12 mouse cellular contexts compared by ENCODE assay signal in the genomic region with DNA sequence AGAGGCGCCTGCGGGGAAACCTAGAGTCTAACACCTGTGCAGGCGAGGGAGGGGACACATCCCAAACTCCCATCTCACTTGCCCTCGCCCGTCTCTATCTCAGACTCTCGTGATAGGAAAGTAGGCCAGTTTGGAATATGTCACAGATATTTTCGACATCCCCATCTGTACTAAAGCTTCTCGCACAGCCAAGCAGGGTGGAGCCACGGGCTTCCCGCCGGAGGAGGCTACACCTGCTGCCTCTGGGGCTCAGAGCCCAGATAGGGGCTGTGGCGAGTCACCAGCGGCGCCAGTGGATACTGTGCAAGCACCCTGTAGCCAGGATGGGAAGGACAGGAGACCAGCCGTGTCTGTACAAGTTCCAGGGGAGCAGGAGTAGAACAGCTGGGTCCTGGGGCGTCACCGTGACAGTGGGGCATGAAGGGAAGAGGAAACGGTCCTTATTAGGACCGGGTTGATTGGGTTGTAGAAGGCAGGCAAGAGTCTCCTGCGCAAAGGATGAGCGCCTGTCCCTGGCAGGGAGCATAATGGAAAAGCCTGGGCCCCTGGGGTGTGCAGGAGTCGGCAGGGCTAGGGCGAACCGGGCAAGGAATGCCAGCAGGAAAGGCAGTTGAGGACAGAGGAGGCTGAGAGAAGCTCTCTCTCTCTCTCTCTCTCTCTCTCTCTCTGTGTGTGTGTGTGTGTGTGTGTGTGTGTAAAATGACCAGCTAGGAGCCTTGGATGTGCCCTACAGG. TPM values are rescaled to one million over a fixed set of nuclear protein-coding genes. Genes with fewer than 3 reads are reported as not detected.
DNase-seq lines count a peak whose midpoint lies in the region; ATAC-seq and TF ChIP-seq lines count a peak whose summit lies in the region.
"Had no signal": no experiment of that assay in that cellular context is flagged by ENCODE, and none has a peak within 500 bp of the region (broad histone marks: within the 10 kb centered on the region; RNA-seq: fewer than 3 reads in every experiment).

No protein-coding gene starts in this region.

- intact Hi-C loops in left cerebral cortex, postnatal 14 days (cut with DNase I), result no loop called here

- no peaks in the 10 kb centered on the region for H3K9me3 ChIP-seq in hindbrain, embryonic 11.5 days (ENCODE audit: control insufficient read depth, low read length)
- H3K9me3 ChIP-seq in hindbrain, embryonic 12.5 days (replicated peaks), result no peaks in the 10 kb centered on the region
- no peaks in the 10 kb centered on the region for H3K9me3 ChIP-seq in liver, postnatal 0 days (ENCODE audit: low read length)

- H3K27me3 ChIP-seq in hindbrain, embryonic 11.5 days (ENCODE audit: control insufficient read depth, insufficient read depth, low read length), result no peaks in the 10 kb centered on the region; the same call in 1 of the 2 replicates
- H3K27me3 ChIP-seq in hindbrain, embryonic 12.5 days, result 0 out of 2 replicates have a peak, but pooled peaks cover 4% of the 10 kb centered on the region
- H3K27me3 ChIP-seq in liver, postnatal 0 days (ENCODE audit: insufficient read depth, low read length), result peaks cover 4% of the 10 kb centered on the region; the same call in 1 of the 2 replicates

- no peak for TF ChIP-seq EP300 in liver, postnatal 0 days (IDR thresholded peaks at IDR 0.05; ENCODE audit: low read depth)

- H3K4me2 ChIP-seq in hindbrain, embryonic 11.5 days (replicated peaks; ENCODE audit: low read depth, low read length), result no peak overlapping the region
- no peak overlapping the region for H3K4me2 ChIP-seq in hindbrain, embryonic 12.5 days (replicated peaks)
- H3K4me2 ChIP-seq in liver, postnatal 0 days (ENCODE audit: low read depth, low read length), result no peak overlapping the region

- ATAC-seq in hindbrain, embryonic 11.5 days (ENCODE audit: low FRiP score), result no peak
- no peak for ATAC-seq in hindbrain, embryonic 12.5 days (ENCODE audit: low FRiP score)
- no peak for ATAC-seq in liver, postnatal 0 days

- peak; percentile 15 for DNase-seq in hindbrain, embryonic 11.5 days (ENCODE audit: low spot score)
- peak; percentile 88 for DNase-seq in brain, adult 2 months (ENCODE audit: low read depth, low spot score)
- peak; percentile 61 for DNase-seq in cerebellum, adult 9-10 months
- DNase-seq in left cerebral cortex, postnatal 14 days (ENCODE audit: low spot score in 2 of 2), result peak; percentile 55 to 73
- no peak for DNase-seq in liver, postnatal 0 days
- DNase-seq in spleen, postnatal 4 days (ENCODE audit: low spot score in 2 of 2), result no peak
- DNase-seq: heart, adult 18-20 months; thymus, adult 18-20 months had no signal

- H3K27ac ChIP-seq in hindbrain, embryonic 11.5 days (ENCODE audit: low read depth, low read length), result no peak overlapping the region
- H3K27ac ChIP-seq in hindbrain, embryonic 12.5 days, result no peak overlapping the region
- no peak overlapping the region for H3K27ac ChIP-seq in liver, postnatal 0 days (ENCODE audit: low read depth)
- H3K27ac ChIP-seq: liver, embryonic 14.5 days had no signal

- no peak overlapping the region for H3K4me3 ChIP-seq in hindbrain, embryonic 11.5 days (ENCODE audit: low read depth, low read length)
- no peak overlapping the region for H3K4me3 ChIP-seq in hindbrain, embryonic 12.5 days
- no peak overlapping the region for H3K4me3 ChIP-seq in liver, postnatal 0 days (ENCODE audit: low read depth, low read length)
- H3K4me3 ChIP-seq: erythroblast, embryonic 14.5 days had no signal

- no peak for TF ChIP-seq CTCF in liver, postnatal 0 days (IDR thresholded peaks at IDR 0.05; ENCODE audit: low read depth)

- H3K9ac ChIP-seq in hindbrain, embryonic 11.5 days (ENCODE audit: low read depth, low read length), result no peak overlapping the region
- H3K9ac ChIP-seq in hindbrain, embryonic 12.5 days, result no peak overlapping the region
- H3K9ac ChIP-seq in liver, postnatal 0 days (replicated peaks), result no peak overlapping the region
- H3K9ac ChIP-seq: liver, embryonic 14.5 days had no signal

- H3K36me3 ChIP-seq in hindbrain, embryonic 11.5 days (ENCODE audit: control insufficient read depth, insufficient read depth, low read length), result no peaks in the 10 kb centered on the region
- H3K36me3 ChIP-seq in hindbrain, embryonic 12.5 days, result no peaks in the 10 kb centered on the region
- no peaks in the 10 kb centered on the region for H3K36me3 ChIP-seq in liver, postnatal 0 days (replicated peaks; ENCODE audit: insufficient read depth, low read length)

- WGBS in hindbrain, embryonic 11.5 days, result 35% methylated on average over 24 of the region's 24 CpGs
- 36% methylated on average over 24 of the region's 24 CpGs for WGBS in hindbrain, embryonic 12.5 days
- WGBS in liver, postnatal 0 days (ENCODE audit: insufficient replicate concordance), result 57% methylated on average over 24 of the region's 24 CpGs

- H3K4me1 ChIP-seq in hindbrain, embryonic 11.5 days (replicated peaks; ENCODE audit: control insufficient read depth, insufficient read depth, low read length), result no peaks in the 10 kb centered on the region; the same call in 1 of the 2 replicates
- peaks cover 3% of the 10 kb centered on the region; the same call in 1 of the 2 replicates for H3K4me1 ChIP-seq in hindbrain, embryonic 12.5 days
- H3K4me1 ChIP-seq in liver, postnatal 0 days (ENCODE audit: insufficient read depth), result no peaks in the 10 kb centered on the region

RNA-seq across cellular contexts. Expression of a gene that starts 14.4 kb away (rescaled TPM):
- polyA plus RNA-seq in hindbrain, embryonic 11.5 days (2014; fragmentation: Nextera tagmentation; extraction: Ambion mirVana), result 1.9 and 2.2 TPM in 2 replicates
- polyA plus RNA-seq in hindbrain, embryonic 12.5 days (2016; fragmentation: Nextera tagmentation; extraction: Ambion mirVana), result 6.3 and 6.7 TPM in 2 replicates
- total RNA-seq in left cerebral cortex, postnatal 14 days (2021), result 100 to 1,000 TPM; 341 to 382 TPM
- polyA plus RNA-seq in liver, postnatal 0 days (2015; fragmentation: Nextera tagmentation; extraction: Ambion mirVana), result 0.02 and 0.05 TPM in 2 replicates
- total RNA-seq: megakaryocyte progenitor cell, adult 5-6 weeks had no signal
- polyA plus RNA-seq: erythroblast, embryonic 14.5 days had no signal

RNA-seq across cellular contexts. Expression of a gene that starts 39.1 kb away (rescaled TPM):
- polyA plus RNA-seq in hindbrain, embryonic 11.5 days (2014; fragmentation: Nextera tagmentation; extraction: Ambion mirVana), result 5.7 and 9.1 TPM in 2 replicates
- polyA plus RNA-seq in hindbrain, embryonic 12.5 days (2016; fragmentation: Nextera tagmentation; extraction: Ambion mirVana), result 11.2 and 11.7 TPM in 2 replicates
- 10 to 100 TPM; 34.7 to 37.7 TPM for total RNA-seq in left cerebral cortex, postnatal 14 days (2021)
- 1.1 and 1.6 TPM in 2 replicates for polyA plus RNA-seq in liver, postnatal 0 days (2015; fragmentation: Nextera tagmentation; extraction: Ambion mirVana)

Comparison
In these comparisons a context has a peak if more than half of its experiments do, and no peak if none do; other contexts are left out.
1. DNase-seq: peak in hindbrain, embryonic 11.5 days (single experiment), brain, adult 2 months (single experiment), cerebellum, adult 9-10 months (single experiment) and left cerebral cortex, postnatal 14 days (2 of 2); none in liver, postnatal 0 days (single experiment) and spleen, postnatal 4 days (0 of 2).